Mouse (Mus musculus): ENCODE results near the gene Zfp341. TPM values are rescaled to one million over a fixed set of nuclear protein-coding genes. Genes with fewer than 3 reads are reported as not detected.

Gene Zfp341
- polyA plus RNA-seq, 1 experiment, result 0.71 TPM

DNA sequence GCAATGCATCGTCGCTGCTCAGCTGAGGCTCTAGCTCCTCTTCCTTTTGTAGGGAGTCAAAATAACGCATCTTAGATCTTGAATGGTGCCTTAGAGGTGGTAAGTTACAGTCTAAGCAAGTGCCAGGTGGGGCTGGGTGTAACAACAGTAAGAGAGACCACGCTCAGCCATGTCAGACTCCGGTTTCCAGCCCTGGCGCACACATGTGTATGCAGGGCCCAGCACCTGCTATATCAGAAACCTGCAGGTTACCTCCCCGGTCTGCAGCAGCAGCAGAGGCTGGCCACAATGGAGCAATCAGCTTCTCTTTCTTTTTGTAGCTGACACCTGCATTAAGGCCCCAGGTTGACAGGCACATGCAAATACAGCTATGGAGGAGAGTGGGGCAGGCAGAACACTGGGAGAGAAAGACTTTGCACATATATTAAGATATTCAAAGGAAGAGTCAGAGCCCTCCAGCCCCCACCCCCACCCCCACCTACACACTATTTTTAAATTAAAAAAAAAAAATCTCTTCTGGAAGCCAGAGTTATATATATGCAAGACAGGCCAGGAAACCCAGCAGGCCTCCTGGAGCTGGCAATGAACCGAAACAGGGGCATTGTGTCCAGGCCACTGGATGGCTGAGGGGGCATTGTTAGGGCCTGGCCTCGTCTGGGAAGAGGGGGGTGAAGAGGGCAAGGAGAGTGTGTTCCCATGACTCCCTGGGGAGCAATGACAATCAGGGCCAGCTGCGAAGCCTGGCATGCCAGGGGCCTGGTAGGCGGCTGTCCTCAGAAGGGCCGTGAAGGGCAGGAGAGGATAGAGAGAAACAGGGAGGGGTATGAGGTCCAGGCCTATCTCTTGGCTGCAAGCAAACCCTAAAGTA lies 36.0 kb upstream of the Zfp341 start:
- peaks cover 5% of the 10 kb centered on the region; the same call in 1 of the 2 replicates for H3K4me1 ChIP-seq (ENCODE audit: control insufficient read depth, insufficient read depth, insufficient read length, low read length)
- no peak overlapping the region for H3K4me3 ChIP-seq (ENCODE audit: insufficient read depth, low read depth, low read length)
- H3K27ac ChIP-seq (replicated peaks; ENCODE audit: low read depth, low read length), result no peak overlapping the region

DNA sequence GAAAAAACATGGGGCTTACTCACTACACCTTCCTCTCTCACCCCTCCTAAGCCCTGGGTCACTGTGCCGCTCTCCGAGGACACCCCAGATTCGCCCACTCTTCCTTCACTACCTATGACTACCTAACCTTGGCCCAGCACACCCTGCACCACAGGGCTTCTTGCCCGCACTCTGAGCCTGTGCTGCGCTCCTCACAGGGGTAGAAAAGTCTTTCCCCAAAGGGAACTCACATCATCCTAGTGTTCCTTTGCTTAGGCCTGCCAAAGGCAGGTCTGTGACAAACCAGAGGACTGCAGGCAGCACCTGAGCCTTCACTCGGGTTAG lies 35.4 kb upstream of the Zfp341 start:
- peaks cover 5% of the 10 kb centered on the region; the same call in 1 of the 2 replicates for H3K4me1 ChIP-seq (ENCODE audit: control insufficient read depth, insufficient read depth, insufficient read length, low read length)
- no peak overlapping the region for H3K27ac ChIP-seq (replicated peaks; ENCODE audit: low read depth, low read length)
- no peak overlapping the region for H3K4me3 ChIP-seq (ENCODE audit: insufficient read depth, low read depth, low read length)

DNA sequence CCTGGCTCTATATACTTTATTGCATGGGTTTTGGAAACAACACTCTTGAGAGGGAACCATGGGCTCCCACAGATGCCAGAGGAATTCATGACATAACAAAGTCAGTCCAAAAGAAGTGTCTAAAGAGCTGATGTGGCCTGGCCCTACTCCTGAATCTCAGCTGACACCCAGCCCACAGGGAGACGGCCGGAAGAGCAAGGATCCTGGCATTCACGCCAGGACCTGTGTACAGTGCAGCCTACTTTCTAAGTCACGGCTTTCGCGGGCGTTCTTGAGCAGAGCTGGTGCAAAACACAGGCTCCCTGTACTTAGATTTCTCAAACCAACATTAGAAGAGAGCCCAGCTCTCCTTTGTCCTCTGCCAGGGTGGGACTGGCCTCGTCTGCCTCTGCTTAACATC lies 32.5 kb upstream of the Zfp341 start:
- Histone ChIP-seq H3K4me3 (ENCODE audit: insufficient read depth, low read depth, low read length) (no peak overlapping the region), H3K27ac (replicated peaks; ENCODE audit: low read depth, low read length) (no peak overlapping the region), H3K4me1 (ENCODE audit: control insufficient read depth, insufficient read depth, insufficient read length, low read length) (peaks cover 5% of the 10 kb centered on the region; the same call in 1 of the 2 replicates)

DNA sequence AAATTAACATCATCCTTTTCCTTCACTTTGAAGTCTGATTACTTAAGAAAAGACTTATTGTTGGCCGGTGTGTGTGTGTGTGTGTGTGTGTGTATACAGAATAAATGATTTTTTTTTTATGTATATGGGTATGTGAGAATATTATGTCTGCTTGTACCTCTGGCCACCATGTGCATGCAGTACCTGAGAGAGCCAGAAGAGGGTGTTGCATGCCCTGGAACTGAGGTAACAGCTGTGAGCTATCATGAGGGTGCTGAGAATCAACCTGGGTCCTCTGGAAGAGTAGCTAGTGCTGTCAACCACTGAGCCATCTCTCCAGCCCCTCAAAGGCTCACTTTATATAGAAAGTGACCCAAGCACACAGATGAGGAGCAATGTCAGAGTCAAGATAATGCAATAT lies 31.7 kb upstream of the Zfp341 start:
- peaks cover 5% of the 10 kb centered on the region; the same call in 1 of the 2 replicates for H3K4me1 ChIP-seq (ENCODE audit: control insufficient read depth, insufficient read depth, insufficient read length, low read length)
- H3K27ac ChIP-seq (replicated peaks; ENCODE audit: low read depth, low read length), result no peak overlapping the region

DNA sequence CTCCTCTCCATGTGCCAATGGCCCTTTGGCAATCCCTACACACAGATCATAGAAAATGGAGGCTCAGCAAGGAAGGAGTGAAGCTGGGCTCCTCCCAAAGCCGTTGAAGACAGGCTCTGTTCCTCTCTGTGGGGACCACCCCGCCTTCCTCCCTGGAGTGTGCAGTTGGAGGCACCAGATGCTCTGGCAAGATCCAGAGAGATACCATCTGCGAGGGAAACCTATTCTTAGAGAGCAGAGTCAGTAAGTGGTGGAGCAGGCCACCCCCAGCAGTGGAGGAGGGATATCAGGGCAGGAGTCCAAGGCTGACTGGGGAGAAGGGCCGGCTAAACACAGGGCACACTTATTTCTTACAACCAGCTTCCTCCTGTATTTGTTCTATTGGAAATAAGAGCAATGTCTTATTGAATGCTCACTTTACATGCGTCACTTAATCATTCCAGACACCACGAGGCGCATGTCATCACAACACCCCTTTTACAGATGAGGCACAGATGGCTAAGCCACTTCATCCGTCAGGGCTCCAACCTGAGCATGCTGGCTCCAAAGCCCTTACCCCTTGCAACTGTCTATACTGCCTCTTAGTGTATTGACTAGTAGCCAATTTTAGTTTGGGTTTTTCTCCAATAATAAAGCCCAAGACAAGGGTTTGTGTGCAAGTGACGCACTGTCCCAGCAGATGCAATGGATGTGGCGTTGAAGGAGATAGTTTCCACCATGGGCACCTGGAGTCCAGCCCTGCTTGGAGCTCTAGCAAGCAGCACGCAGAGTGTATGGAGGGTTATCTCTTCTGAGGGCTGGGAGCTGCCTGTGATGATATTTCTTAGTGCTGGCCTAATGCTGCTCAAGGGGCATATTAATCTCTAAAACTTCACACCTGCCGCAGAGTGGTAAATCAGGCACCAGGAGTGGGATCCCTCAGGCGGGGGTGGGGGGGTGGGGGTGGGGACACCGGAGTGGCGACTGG lies 28.9 kb upstream of the Zfp341 start:
- H3K4me1 ChIP-seq (ENCODE audit: control insufficient read depth, insufficient read depth, insufficient read length, low read length), result 0 out of 2 replicates have a peak, but pooled peaks cover 3% of the 10 kb centered on the region
- no peak overlapping the region for H3K4me3 ChIP-seq (ENCODE audit: insufficient read depth, low read depth, low read length)
- H3K27ac ChIP-seq (replicated peaks; ENCODE audit: low read depth, low read length), result no peak overlapping the region

More for the DNA sequence above, 31.7 kb upstream of the Zfp341 start:
- no peak overlapping the region for H3K4me3 ChIP-seq (ENCODE audit: insufficient read depth, low read depth, low read length)

DNA sequence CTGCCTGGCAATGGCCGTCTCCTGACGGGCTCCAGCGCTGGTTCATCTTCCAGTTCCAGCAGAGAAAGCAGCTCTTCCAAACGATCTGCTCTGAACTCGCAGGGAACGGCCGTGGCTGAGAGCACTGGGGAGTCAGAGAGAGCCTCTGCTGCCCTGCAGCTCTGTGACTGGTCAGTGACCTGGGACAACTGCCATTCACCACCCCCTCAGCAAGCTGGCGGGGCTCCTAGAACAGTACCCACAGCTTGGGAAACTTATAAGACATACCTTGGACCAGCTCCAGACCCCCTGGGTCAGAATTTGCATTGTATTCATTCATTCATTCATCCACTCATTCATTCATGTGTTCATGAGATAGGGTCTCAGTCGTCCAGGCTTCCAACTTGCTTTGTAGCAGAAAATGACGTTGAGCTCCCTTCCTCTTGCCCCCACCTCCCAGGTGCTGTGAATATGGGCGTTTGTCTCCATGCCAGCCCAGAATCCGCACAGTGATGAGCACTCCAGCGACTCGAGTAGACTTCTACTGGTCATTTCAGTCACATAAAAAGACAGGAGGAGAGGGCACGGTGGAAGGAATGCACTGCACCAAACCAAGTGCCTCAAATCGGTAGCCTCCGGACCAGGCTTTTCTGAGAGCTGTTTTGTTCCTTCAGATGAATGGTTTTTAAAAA lies 28.0 kb upstream of the Zfp341 start:
- Histone ChIP-seq H3K4me3 (ENCODE audit: insufficient read depth, low read depth, low read length) (no peak overlapping the region), H3K27ac (replicated peaks; ENCODE audit: low read depth, low read length) (no peak overlapping the region), H3K4me1 (ENCODE audit: control insufficient read depth, insufficient read depth, insufficient read length, low read length) (0 out of 2 replicates have a peak, but pooled peaks cover 2% of the 10 kb centered on the region)

DNA sequence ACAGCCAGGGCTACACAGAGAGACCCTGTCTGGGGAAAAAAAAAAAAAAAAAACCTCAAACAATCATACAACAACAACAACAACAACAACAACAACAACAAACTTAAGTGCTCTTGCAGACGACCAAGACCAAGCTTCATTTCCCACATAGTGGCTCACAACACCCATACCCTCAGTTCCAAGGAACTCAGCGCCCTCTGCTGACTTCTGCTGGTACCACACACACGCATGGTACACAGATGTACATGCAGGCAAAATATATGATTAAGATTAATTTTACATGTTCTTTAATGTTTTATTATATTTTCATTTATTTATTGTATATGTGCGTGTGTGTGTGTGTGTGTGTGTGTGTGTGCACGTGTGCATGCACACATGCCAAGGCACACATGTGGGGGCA lies 26.7 kb upstream of the Zfp341 start:
- H3K27ac ChIP-seq (replicated peaks; ENCODE audit: low read depth, low read length), result no peak overlapping the region
- H3K4me3 ChIP-seq (ENCODE audit: insufficient read depth, low read depth, low read length), result no peak overlapping the region
- no peaks in the 10 kb centered on the region for H3K4me1 ChIP-seq (ENCODE audit: control insufficient read depth, insufficient read depth, insufficient read length, low read length)

DNA sequence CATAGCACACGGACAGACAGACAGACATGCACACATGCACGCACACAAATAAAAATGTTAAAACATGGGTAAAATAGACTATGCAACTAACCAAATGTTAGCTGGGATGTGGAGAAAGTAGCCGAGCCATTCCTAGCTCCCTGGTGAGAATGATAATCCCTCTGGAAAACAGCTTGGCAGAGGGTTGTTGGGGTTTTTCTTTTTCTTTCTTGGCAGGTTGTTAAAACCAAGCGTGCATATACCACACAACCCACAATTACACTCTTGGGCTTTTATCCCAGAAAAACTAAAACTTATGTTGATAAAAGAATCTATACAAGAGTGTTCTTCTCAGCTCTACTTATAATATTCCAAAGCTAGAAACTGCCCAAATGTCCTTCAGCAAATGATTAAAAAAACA lies 24.0 kb upstream of the Zfp341 start:
- Histone ChIP-seq H3K27ac (replicated peaks; ENCODE audit: low read depth, low read length) (no peak overlapping the region), H3K4me3 (ENCODE audit: insufficient read depth, low read depth, low read length) (no peak overlapping the region), H3K4me1 (ENCODE audit: control insufficient read depth, insufficient read depth, insufficient read length, low read length) (no peaks in the 10 kb centered on the region)

DNA sequence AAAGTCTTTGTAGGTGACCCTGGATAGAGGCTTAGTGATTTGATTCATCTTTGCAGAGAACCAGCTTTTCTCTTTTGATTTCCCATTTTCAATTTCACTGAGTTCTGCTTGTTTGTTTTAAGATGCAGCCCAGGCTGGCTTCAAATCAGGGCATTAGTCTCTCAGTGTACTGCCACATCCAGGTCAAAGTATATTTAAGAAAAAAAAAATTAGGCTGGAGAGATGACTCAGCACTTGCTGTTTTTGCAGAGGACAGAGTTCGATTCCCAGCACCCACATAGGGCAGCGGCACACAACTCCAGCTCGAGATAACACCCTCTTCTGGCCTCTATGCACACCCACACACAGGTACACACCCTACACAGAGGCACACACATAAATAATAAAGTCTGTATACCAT lies 21.9 kb upstream of the Zfp341 start:
- no peak overlapping the region for H3K4me3 ChIP-seq (ENCODE audit: insufficient read depth, low read depth, low read length)
- peaks cover 3% of the 10 kb centered on the region; the same call in 1 of the 2 replicates for H3K4me1 ChIP-seq (ENCODE audit: control insufficient read depth, insufficient read depth, insufficient read length, low read length)
- no peak overlapping the region for H3K27ac ChIP-seq (replicated peaks; ENCODE audit: low read depth, low read length)

DNA sequence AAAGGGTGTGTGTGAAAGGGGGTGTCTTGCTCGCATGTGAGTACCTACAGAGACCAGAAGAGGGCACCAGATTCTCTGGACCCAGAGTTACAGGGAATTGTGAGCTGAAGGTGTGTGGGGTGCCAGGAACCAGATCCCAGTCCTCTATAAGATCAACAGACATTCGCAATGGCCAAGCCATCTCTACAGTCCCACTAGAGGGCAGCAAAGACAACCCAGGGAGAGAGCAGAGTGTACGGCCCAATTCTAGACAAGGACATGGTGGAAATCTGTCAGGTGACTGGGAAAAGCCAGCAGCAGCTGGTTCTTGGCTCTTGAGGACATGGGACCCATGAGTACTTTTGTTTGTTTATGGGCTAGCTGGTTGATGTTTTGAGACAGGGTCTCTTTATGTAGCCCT lies 20.1 kb upstream of the Zfp341 start:
- peaks cover 3% of the 10 kb centered on the region for H3K4me1 ChIP-seq (ENCODE audit: control insufficient read depth, insufficient read depth, insufficient read length, low read length)
- H3K27ac ChIP-seq (replicated peaks; ENCODE audit: low read depth, low read length), result no peak overlapping the region
- no peak overlapping the region for H3K4me3 ChIP-seq (ENCODE audit: insufficient read depth, low read depth, low read length)

DNA sequence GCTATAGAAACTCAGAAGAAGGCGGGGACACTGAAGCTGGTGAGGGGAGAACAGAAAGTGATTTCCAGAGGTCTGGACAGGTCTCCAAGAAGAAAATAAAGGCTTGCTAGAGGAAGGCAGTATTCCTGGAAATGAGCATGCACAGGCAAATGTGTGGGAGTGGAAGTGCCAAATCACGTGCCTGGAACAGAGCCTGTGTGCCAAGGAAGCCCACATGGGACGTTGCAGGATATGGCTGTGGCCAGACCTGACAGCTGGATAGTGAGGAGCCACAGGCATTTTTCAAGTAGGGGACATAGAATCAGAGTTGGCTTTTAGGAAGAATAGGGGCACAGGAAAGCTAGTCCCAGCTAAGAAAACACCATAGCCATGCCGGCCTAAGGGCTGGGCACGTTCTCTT lies 17.3 kb upstream of the Zfp341 start:
- H3K4me3 ChIP-seq (ENCODE audit: insufficient read depth, low read depth, low read length), result no peak overlapping the region
- peaks cover 3% of the 10 kb centered on the region for H3K4me1 ChIP-seq (ENCODE audit: control insufficient read depth, insufficient read depth, insufficient read length, low read length)
- H3K27ac ChIP-seq (replicated peaks; ENCODE audit: low read depth, low read length), result no peak overlapping the region

DNA sequence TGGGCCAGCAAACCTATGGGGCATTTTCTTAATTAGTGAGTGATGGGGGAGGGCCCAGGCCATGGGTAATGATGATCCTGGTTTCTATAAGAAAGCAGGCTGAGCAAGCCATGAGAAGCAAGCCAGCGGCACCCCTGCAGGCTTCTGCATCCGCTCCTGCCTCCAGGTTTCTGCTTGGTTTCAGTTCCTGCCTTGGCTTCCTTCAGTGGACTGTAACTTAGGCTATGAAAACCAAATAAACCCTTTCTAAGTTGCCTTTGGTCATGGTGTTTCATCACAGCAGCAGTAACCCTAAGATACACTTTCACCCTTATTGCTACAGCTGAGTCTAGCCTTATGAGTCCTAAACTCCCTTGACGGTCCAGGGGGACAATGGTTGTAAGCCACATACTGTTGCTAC lies 15.7 kb upstream of the Zfp341 start:
- Histone ChIP-seq H3K27ac (replicated peaks; ENCODE audit: low read depth, low read length) (no peak overlapping the region), H3K4me1 (ENCODE audit: control insufficient read depth, insufficient read depth, insufficient read length, low read length) (peaks cover 5% of the 10 kb centered on the region), H3K4me3 (ENCODE audit: insufficient read depth, low read depth, low read length) (no peak overlapping the region)

DNA sequence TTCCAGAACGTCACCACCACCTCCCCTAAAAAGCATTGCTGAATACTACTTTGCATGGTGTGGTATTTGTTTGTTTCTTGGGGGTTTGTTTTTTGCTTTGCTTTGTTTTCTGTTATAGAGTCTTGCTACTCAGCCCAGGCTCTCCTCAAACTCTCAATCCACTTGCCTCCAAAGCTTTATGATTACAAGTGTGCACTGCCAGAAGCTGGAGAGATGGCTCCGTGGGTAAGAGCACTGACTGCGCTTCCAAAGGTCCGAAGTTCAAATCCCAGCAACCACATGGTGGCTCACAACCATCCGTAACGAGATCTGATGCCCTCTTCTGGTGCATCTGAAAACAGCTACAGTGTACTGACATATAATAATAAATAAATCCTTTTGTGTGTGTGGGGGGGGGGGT lies 12.5 kb upstream of the Zfp341 start:
- Histone ChIP-seq H3K4me3 (ENCODE audit: insufficient read depth, low read depth, low read length) (no peak overlapping the region), H3K27ac (replicated peaks; ENCODE audit: low read depth, low read length) (no peak overlapping the region), H3K4me1 (ENCODE audit: control insufficient read depth, insufficient read depth, insufficient read length, low read length) (peaks cover 8% of the 10 kb centered on the region)

DNA sequence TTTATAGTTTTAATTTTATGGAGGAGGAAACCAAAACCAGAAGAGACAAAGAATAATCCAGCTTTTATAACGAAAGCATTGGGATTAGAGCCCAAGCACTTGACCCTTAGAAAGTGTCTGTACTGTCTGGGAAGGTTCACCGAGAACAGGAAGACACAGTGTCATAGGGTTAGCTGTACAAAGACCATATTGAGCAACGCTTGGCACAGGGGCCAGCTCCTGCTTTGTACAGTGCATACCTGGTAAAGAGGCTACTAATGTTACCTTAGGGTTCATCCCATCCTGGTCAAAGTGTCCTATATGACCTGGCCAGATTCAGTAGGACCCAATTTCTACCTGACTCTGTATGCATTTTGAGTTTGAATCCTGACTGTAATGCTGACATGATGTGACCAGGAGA lies 11.8 kb upstream of the Zfp341 start:
- Histone ChIP-seq H3K4me3 (ENCODE audit: insufficient read depth, low read depth, low read length) (no peak overlapping the region), H3K4me1 (ENCODE audit: control insufficient read depth, insufficient read depth, insufficient read length, low read length) (peaks cover 5% of the 10 kb centered on the region), H3K27ac (replicated peaks; ENCODE audit: low read depth, low read length) (no peak overlapping the region)
